Mouse (Mus musculus) forebrain, postnatal 0 days (tissue): ENCODE measurements around the gene Atp1a2. TPM values are rescaled to one million over a fixed set of nuclear protein-coding genes. Genes with fewer than 3 reads are reported as not detected.

Experiments used
- ATAC-seq: fragments of 200-750 bp; cut with Nextera tagmentation; 2 replicates; pipeline ENCODE4 v1.8.0; 2017; ENCODE audit warnings: mild to moderate bottlenecking, moderate library complexity
- DNase-seq: peaks from one replicate; pipeline ENCODE4 v3.0.0-alpha.2; 2015
- H3K27ac ChIP-seq: fragments of 300-500 bp; sonication (generic); 2 replicates; pipeline ENCODE4 v1.5.1; 2014; ENCODE audit warnings: low read depth, mild to moderate bottlenecking, antibody characterized with exemption, low read length, moderate library complexity, mixed read lengths
- H3K27me3 ChIP-seq: fragments of 300-500 bp; sonication (generic); 2 replicates; pipeline ENCODE4 v1.6.1; 2014; ENCODE audit warnings: mild to moderate bottlenecking, low read length, mixed read lengths; ENCODE audit not compliant: insufficient read depth
- H3K36me3 ChIP-seq: fragments of 300-500 bp; sonication (generic); 2 replicates; pipeline ENCODE4 v1.6.1; 2014; ENCODE audit warnings: mild to moderate bottlenecking, moderate library complexity; ENCODE audit not compliant: insufficient read depth
- H3K4me1 ChIP-seq: fragments of 300-500 bp; sonication (generic); 2 replicates; pipeline ENCODE4 v1.6.1; 2014; ENCODE audit warnings: antibody characterized with exemption; ENCODE audit not compliant: insufficient read depth
- H3K4me2 ChIP-seq: fragments of 300-500 bp; sonication (generic); 2 replicates; pipeline ENCODE4 v1.6.1; 2014; ENCODE audit warnings: low read depth, mild to moderate bottlenecking, moderate library complexity
- H3K4me3 ChIP-seq: fragments of 300-500 bp; sonication (generic); 2 replicates; pipeline ENCODE4 v1.5.1; 2014; ENCODE audit warnings: low read depth, low read length, mixed read lengths
- H3K9ac ChIP-seq: fragments of 300-500 bp; sonication (generic); 2 replicates; pipeline ENCODE4 v1.6.1; 2014; ENCODE audit warnings: mild to moderate bottlenecking
- H3K9me3 ChIP-seq: fragments of 300-500 bp; sonication (generic); 2 replicates; pipeline ENCODE4 v1.6.1; 2016; ENCODE audit warnings: low read length
- CTCF ChIP-seq: sonication (generic); IDR thresholded peaks from 2 replicates; pipeline ENCODE4 v1.5.1; 2016; ENCODE audit warnings: antibody characterized with exemption, control low read depth, low read depth
- WGBS: fragments of 180-500 bp; shearing (Covaris S2); extraction: QIAGEN DNeasy Blood & Tissue Kit; methylation state at CpG from one replicate; pipeline ENCODE4 v1.1.7; 2014; 5-methylcytosine and 5-hydroxymethylcytosine counted together
- polyA plus RNA-seq: library from polyadenylated mRNA; unstranded; fragments of >200 nt; fragmentation: Nextera tagmentation; extraction: Ambion mirVana; gene quantifications from 2 replicates; pipeline ENCODE4 v1.2.1, GENCODE M21; 2015
- total RNA-seq: library from RNA; depleted of rRNA; stranded (reverse); fragments of >200 nt; gene quantifications from 2 replicates; pipeline ENCODE4 v1.2.3, GENCODE M21; 2014

Atp1a2 gene
- total and polyA plus RNA-seq, 2 experiments from 2014 or later: 75.2 to 294 TPM

DNA sequence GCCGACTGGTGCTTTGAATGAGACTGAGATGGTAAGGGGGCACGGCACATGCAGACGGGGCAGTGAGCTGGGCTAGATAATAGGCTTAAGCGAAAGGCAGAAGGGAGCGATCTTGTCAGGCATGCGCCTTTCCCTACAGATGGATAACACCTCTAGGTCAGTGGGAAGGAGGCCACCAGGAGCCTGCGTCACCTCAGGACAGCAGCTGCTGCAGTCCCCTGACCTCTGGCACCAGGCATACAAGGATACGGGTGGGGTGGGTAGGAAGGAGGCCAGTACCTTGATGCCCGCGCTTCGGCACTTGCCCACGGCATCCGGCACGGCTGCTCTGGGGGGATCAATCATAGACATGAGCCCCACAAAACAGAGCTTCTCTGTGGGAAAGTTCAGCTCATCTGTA is 13.6 kb downstream of the Atp1a2 start:
- no peaks in the 10 kb centered on the region for H3K4me1 ChIP-seq
- H3K4me3 ChIP-seq: no peak overlapping the region
- DNase-seq: no peak

DNA sequence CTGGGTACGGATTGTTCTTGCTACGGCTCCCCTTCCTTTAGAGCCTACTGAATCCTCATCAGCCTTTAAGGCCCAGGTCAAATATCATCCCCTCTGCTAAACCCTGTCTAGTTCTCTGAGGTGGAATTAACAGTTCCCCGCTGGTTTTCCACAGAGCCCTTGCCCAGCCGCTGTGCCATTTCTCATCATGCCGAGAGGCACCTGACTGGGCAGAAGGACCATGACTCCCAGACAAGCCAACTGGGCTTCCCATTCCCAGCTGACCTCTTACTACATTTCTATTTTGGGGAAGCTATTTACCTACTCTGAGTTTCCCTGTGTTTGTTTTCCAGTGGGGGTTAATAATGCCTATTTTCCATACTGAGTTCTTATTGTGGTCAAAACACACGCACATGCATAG is 14.8 kb downstream of the Atp1a2 start:
- WGBS: 87% methylated on average over 6 of the region's 6 CpGs
- Histone ChIP-seq H3K27ac (no peak overlapping the region), H3K9ac (no peak overlapping the region)

More for the DNA sequence above, 13.6 kb downstream of the Atp1a2 start:
- Histone ChIP-seq H3K36me3 (no peaks in the 10 kb centered on the region), H3K27me3 (no peaks in the 10 kb centered on the region), H3K4me2 (no peak overlapping the region), H3K9ac (no peak overlapping the region), H3K9me3 (no peaks in the 10 kb centered on the region), H3K27ac (no peak overlapping the region)
- TF ChIP-seq CTCF: no peak
- no peak for ATAC-seq
- WGBS: 90% methylated on average over 14 of the region's 14 CpGs

DNA sequence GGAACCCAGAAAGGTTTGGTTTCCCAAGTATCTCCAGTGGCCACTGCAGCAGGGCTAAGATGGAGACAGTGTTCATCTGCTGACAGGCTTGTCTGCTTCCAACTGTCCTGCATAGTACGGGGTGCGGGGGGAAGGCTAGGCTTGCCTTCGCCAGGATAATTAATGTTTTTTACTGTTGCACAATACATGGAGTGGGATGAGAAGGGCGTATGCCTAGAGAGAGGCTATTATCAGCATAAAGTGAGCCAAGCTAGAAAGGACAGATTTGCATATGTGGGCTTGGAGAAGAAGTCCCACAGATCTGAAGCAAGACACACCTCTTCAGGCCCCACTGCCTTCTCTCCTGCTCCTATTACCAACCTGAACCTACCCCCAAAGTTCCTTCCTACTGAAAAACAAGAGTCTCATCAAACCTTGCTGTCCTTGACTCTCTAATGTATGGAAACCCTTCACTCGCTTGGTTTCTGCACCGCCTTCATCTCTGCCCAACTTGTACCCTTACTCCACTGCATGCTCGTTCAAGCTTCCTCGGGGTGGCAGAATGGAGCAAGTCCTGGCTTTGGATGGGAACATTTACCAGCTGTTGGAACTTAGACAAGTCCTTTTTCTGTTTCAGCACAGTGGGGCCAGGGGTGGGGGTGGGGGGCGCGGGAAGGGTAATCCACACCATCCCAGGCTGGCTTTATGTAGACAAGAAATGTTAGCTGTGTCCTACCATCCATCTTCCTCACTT is 16.2 kb downstream of the Atp1a2 start:
- no peak for ATAC-seq
- peak; percentile 27; the same call in 1 of the 2 replicates for TF ChIP-seq CTCF
- Histone ChIP-seq H3K4me3 (no peak overlapping the region), H3K36me3 (no peaks in the 10 kb centered on the region), H3K27me3 (no peaks in the 10 kb centered on the region), H3K4me2 (no peak overlapping the region), H3K9me3 (no peaks in the 10 kb centered on the region), H3K4me1 (no peaks in the 10 kb centered on the region), H3K9ac (no peak overlapping the region), H3K27ac (no peak overlapping the region)
- 67% methylated on average over 10 of the region's 10 CpGs for WGBS
- DNase-seq: no peak

More for the DNA sequence above, 14.8 kb downstream of the Atp1a2 start:
- no peak for TF ChIP-seq CTCF
- DNase-seq: no peak
- ATAC-seq: no peak
- Histone ChIP-seq H3K4me3 (no peak overlapping the region), H3K9me3 (no peaks in the 10 kb centered on the region), H3K4me2 (no peak overlapping the region), H3K27me3 (no peaks in the 10 kb centered on the region), H3K36me3 (no peaks in the 10 kb centered on the region), H3K4me1 (no peaks in the 10 kb centered on the region)

DNA sequence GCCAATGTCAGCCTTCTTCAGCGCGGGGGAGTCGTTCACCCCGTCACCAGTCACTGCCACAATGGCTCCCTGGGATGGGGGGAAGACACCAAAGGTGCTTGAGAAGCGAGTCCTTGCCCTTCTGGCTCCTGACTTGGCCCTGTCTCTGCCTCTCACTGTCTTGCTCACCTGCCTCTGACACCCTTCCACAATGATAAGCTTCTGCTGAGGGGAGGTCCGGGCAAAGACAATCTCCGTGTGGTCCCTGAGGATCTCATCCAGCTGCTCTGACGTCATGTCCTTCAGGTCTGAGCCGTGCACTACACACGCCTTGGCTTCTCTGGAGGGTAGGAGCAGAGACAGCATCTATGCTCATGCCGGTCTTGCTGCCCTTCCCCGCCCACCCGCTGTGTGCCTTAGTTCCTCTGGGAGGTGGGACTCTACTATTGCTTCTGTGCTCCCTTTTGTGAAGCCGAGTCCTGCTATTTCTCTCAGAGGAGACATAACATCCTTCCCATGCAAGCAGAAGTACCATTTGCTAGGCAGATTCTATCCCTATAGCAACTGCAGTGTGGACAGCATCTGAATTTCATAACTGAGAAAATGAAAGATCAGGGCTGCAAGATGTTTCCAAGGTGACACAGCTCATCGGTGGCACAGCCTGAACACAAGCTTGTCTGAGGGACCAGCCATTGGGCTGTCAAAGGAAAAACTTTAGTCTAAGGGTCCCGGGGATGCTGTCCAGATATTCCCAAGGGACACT is 17.9 kb downstream of the Atp1a2 start:
- Histone ChIP-seq H3K4me3 (no peak overlapping the region), H3K9me3 (no peaks in the 10 kb centered on the region), H3K36me3 (no peaks in the 10 kb centered on the region), H3K4me1 (no peaks in the 10 kb centered on the region), H3K27ac (peak overlapping the region; percentile 54; the same call in 1 of the 2 replicates), H3K4me2 (no peak overlapping the region), H3K27me3 (no peaks in the 10 kb centered on the region), H3K9ac (no peak overlapping the region)
- DNase-seq (peak; percentile 35), ATAC-seq (peak; percentile 74)
- WGBS: 80% methylated on average over 16 of the region's 16 CpGs
- no peak for TF ChIP-seq CTCF

DNA sequence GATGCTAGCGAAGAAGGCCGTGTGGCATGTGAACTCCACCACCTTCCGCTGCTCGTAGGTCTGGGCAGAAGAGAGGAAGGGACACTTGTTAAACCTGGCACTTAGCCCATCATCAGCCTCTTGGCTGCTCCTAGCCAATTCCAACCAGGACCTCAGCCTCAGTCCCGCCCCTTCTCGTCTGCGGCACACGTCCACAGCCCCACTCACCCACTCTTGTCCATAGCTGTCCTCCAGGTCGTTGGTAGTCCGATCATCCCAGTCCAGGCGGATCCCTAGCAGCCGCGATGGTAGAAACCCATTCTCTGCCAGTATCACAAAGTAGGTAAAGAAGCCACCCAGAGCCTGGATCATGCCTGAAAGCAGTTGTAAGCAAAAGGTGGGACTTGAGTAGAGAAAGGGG is 19.5 kb downstream of the Atp1a2 start:
- Histone ChIP-seq H3K4me2 (no peak overlapping the region), H3K27ac (no peak overlapping the region)
- no peak for ATAC-seq

DNA sequence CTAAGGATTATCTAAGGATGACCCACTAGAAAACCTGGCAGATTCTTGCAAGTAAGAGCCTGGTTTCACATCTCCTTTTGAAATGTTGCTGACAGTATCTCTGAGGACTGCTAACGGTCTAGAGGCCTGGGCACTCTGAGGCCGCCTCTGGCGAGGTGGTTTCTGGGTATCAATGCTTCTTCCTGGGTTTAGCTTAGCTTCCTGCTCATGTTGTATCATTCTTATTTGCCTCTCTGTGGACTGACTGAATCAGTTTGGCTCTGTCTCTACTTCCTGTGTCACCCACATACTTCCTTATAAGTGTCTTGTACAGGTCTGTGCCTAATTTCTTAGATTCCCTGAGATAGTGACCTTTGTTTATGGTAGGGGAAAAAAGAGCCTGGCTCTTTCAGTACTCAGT is 20.7 kb downstream of the Atp1a2 start:
- Histone ChIP-seq H3K27ac (no peak overlapping the region), H3K4me2 (no peak overlapping the region), H3K4me3 (no peak overlapping the region), H3K36me3 (no peaks in the 10 kb centered on the region), H3K4me1 (no peaks in the 10 kb centered on the region), H3K27me3 (no peaks in the 10 kb centered on the region), H3K9ac (no peak overlapping the region), H3K9me3 (no peaks in the 10 kb centered on the region)
- TF ChIP-seq CTCF: no peak
- 77% methylated on average over 3 of the region's 3 CpGs for WGBS
- ATAC-seq (no peak), DNase-seq (no peak)

More for the DNA sequence above, 19.5 kb downstream of the Atp1a2 start:
- no peaks in the 10 kb centered on the region for H3K27me3 ChIP-seq
- no peaks in the 10 kb centered on the region for H3K36me3 ChIP-seq
- H3K9ac ChIP-seq: no peak overlapping the region
- DNase-seq: no peak
- H3K4me1 ChIP-seq: no peaks in the 10 kb centered on the region
- TF ChIP-seq CTCF: no peak
- WGBS: 83% methylated on average over 13 of the region's 13 CpGs
- no peak overlapping the region for H3K4me3 ChIP-seq
- H3K9me3 ChIP-seq: no peaks in the 10 kb centered on the region

DNA sequence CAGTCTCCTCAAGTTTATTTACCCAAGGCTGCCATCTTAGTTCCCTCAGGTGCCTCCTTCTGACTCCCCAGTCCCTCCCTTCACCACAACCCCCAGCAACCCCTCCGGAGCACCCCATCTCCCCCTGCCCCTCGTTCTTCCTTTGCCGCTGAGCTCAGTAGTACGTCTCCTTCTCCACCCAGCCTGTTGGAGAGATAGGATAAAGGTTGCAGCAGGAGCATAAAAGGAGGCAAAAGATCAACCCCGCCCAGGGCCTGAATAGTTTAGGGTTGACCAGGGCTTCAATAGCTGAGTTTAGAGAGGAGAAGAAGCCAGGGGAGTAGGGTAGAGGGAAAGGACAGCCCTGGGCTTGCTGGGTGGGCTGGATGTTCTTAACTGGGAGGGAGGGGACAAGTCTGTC is 23.3 kb downstream of the Atp1a2 start:
- H3K9me3 ChIP-seq: no peaks in the 10 kb centered on the region
- no peak overlapping the region for H3K9ac ChIP-seq
- no peak for TF ChIP-seq CTCF
- no peak overlapping the region for H3K4me2 ChIP-seq
- no peak overlapping the region for H3K27ac ChIP-seq
- H3K4me3 ChIP-seq: no peak overlapping the region
- no peaks in the 10 kb centered on the region for H3K27me3 ChIP-seq
- WGBS: 74% methylated on average over 5 of the region's 5 CpGs
- ATAC-seq (no peak), DNase-seq (no peak)
- H3K36me3 ChIP-seq: no peaks in the 10 kb centered on the region
- H3K4me1 ChIP-seq: peaks cover 5% of the 10 kb centered on the region; the same call in 1 of the 2 replicates
